1 mouse cellular context compared by ENCODE assay signal in the genomic region with DNA sequence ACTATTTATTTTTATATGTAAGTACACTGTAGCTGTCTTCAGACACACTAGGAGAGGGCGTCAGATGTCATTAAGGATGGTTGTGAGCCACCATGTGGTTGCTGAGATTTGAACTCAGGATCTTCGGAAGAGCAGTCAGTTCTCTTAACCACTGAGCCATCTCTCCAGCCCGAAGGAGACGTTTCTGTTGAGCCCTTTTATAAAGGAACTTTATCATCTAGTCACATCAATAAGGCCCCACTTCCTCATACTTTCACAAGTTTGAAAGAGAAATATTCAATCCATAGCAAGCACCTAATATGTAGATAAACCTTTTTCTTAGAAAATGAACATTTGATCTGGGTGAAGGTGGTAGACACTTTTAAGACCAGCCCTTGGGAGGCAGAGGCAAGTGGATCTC. TPM values are rescaled to one million over a fixed set of nuclear protein-coding genes. Genes with fewer than 3 reads are reported as not detected.
"Had no signal": no experiment of that assay in that cellular context is flagged by ENCODE, and none has a peak within 500 bp of the region (broad histone marks: within the 10 kb centered on the region; RNA-seq: fewer than 3 reads in every experiment).

No protein-coding gene starts in this region.

RNA-seq across cellular contexts. Expression of a gene that starts 47.0 kb away (rescaled TPM):
- total RNA-seq: neutrophil, adult 5-6 weeks had no signal
